Mouse (Mus musculus): ENCODE measurements at regions not wholly inside any gene's neighbourhood (a gene's known extent, or its start where the extent isn't known, plus 50 kb on each side); places are given as distances from the start of the nearest gene placed in this dataset.

DNA sequence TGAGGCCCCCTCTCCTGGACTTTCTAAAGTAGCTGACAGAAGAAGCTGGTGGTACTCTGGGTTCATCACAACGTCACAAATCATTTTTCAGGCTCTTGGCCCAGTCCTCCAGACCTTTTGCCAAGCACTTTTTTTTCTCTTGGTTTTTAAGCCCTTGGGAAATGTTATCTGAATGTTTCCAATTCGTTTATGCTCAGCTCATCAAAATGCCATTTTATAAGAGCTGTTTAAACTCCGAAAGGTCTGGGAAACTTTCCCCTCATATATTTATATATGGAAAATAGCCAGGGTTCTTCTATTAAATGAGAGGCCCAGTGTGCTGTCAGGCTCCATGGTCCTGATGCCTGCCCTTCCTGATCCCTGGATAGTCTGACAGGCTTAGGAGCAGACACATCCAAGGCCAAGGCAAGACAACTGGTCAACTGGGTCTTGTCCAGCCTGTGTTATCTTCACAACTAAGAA, 64.1 kb upstream of the Spdye4c start:
- DNase-seq (ENCODE audit: low spot score) = no peak

DNA sequence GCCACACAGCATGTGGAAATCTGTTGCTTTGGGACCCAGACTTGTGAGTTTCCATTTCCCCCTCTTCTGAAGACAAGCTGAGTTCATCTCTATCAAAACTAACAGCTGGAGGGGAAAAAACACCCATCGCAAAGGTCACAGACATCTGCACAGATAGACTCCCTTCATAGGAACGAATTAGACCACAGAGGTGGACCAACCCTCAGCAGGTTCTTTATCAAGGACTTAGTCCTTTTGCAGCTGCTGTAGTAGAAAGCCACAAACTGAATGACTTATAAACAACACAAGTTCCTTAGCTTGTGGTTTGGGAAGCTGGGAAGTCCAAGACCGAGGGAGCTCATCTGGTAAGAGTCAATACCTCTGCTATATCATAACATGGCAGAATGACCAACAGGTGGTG, 54.7 kb upstream of the Spdye4c start:
- no peak for DNase-seq (ENCODE audit: low spot score)

DNA sequence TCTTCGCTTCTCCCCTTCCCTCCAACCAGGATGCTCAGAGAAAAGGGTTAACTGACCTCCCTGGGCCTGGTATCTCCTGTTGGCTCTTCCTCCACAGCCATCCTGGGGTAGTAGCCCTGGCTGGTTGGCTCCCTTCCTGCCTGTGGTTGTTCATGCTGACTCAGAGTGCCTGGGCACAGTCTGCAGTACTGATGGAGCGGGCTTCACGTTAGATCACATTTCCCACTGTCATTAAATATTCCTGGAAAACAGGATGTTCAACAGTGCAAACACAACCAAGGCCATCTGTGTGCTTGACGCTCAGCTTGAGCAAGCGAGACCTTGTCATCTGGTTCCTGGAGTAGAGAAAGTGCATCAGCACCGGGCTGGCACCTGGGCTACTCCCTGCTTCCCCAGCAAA, 53.6 kb upstream of the Spdye4c start:
- no peak for DNase-seq (ENCODE audit: low spot score)

DNA sequence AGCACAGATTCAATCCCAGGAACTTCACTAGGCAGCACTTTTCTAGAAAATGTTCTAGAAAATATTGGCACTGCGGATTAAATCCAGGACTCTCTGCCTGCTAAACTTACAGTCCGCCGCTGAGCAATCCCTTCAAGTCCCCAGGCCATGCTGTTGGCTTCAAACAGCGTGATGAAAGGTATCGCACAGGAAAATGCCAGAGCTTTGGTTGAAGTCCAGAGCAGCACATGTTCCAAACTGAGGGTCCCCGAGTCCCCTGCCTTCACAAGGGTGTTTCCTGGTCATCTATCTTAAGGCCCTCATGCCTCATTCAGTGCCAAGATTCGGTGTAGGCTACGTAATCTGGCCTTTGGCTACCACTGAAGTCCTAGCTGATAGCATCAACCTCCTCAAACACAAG, 52.3 kb upstream of the Spdye4c start:
- no peak for DNase-seq (ENCODE audit: low spot score)
